Mouse (Mus musculus) neural tube, embryonic 11.5 days (tissue): Measurements from ENCODE around the gene Rgs3. TPM values are rescaled to one million over a fixed set of nuclear protein-coding genes. Genes with fewer than 3 reads are reported as not detected.
A peak's percentile ranks its signal among the peaks of the same experiment; 100 is the strongest.

Experiments
- ATAC-seq: fragments of 200-750 bp; cut with Nextera tagmentation; 2 replicates; pipeline ENCODE4 v1.8.0; 2017; ENCODE audit warnings: moderate number of reproducible peaks, mild to moderate bottlenecking, moderate TSS enrichment, moderate library complexity; ENCODE audit not compliant: insufficient read depth, low FRiP score, low TSS enrichment
- DNase-seq: peaks from one replicate; pipeline ENCODE4 v3.0.0-alpha.2; 2015; ENCODE audit warnings: low spot score
- H3K27ac ChIP-seq: fragments of 300-500 bp; sonication (generic); 2 replicates; pipeline ENCODE4 v1.5.1; 2014; ENCODE audit warnings: low read depth, mild to moderate bottlenecking, low read length
- H3K27me3 ChIP-seq: fragments of 300-500 bp; sonication (generic); 2 replicates; pipeline ENCODE4 v1.6.1; 2014; ENCODE audit warnings: mild to moderate bottlenecking, low read length, mixed read lengths; ENCODE audit not compliant: control insufficient read depth, insufficient read depth
- H3K36me3 ChIP-seq: fragments of 300-500 bp; sonication (generic); 2 replicates; pipeline ENCODE4 v1.6.1; 2014; ENCODE audit warnings: mild to moderate bottlenecking, low read length, moderate library complexity, mixed read lengths; ENCODE audit not compliant: control insufficient read depth, insufficient read depth
- H3K4me1 ChIP-seq: fragments of 300-500 bp; sonication (generic); 2 replicates; pipeline ENCODE4 v1.6.1; 2014; ENCODE audit warnings: low read length, mixed read lengths; ENCODE audit not compliant: control insufficient read depth, insufficient read depth
- H3K4me2 ChIP-seq: fragments of 300-500 bp; sonication (generic); 2 replicates; pipeline ENCODE4 v1.6.1; 2014; ENCODE audit warnings: low read depth, mild to moderate bottlenecking, moderate library complexity
- H3K4me3 ChIP-seq: fragments of 300-500 bp; sonication (generic); 2 replicates; pipeline ENCODE4 v1.5.1; 2014; ENCODE audit warnings: low read depth, low read length
- H3K9ac ChIP-seq: fragments of 300-500 bp; sonication (generic); 2 replicates; pipeline ENCODE4 v1.6.1; 2014; ENCODE audit warnings: mild to moderate bottlenecking, low read length
- H3K9me3 ChIP-seq: fragments of 300-500 bp; sonication (generic); 2 replicates; pipeline ENCODE4 v1.6.1; 2016; ENCODE audit warnings: low read length; ENCODE audit not compliant: control insufficient read depth
- WGBS: fragments of 180-500 bp; shearing (Covaris S2); extraction: QIAGEN DNeasy Blood & Tissue Kit; methylation state at CpG from one replicate; pipeline ENCODE4 v1.1.7; 2014; 5-methylcytosine and 5-hydroxymethylcytosine counted together
- polyA plus RNA-seq: library from polyadenylated mRNA; unstranded; fragments of >200 nt; fragmentation: Nextera tagmentation; extraction: Ambion mirVana; gene quantifications from 2 replicates; pipeline ENCODE4 v1.2.1, GENCODE M21; 2014

Rgs3 gene
- polyA plus RNA-seq, 1 experiment from 2014 or later: 29.4 TPM

GRCm38 (mm10) chr4:62612601-62613501 lies 53.2 kb downstream of the Rgs3 start:
- WGBS: 23% methylated on average over 22 of the region's 22 CpGs
- Histone ChIP-seq H3K9ac (no peak overlapping the region; the same call in 1 of the 2 replicates), H3K4me2 (no peak overlapping the region), H3K27me3 (no peaks in the 10 kb centered on the region), H3K4me1 (peaks cover 18% of the 10 kb centered on the region), H3K36me3 (no peaks in the 10 kb centered on the region), H3K27ac (peak overlapping the region; percentile 60), H3K4me3 (no peak overlapping the region), H3K9me3 (no peaks in the 10 kb centered on the region)
- ATAC-seq (no peak), DNase-seq (no peak)

GRCm38 (mm10) chr4:62613646-62614365 lies 54.2 kb downstream of the Rgs3 start:
- peaks cover 17% of the 10 kb centered on the region for H3K4me1 ChIP-seq
- H3K27me3 ChIP-seq: no peaks in the 10 kb centered on the region
- no peak overlapping the region for H3K9ac ChIP-seq
- ATAC-seq: no peak
- no peak overlapping the region for H3K4me3 ChIP-seq
- no peak overlapping the region for H3K27ac ChIP-seq
- no peaks in the 10 kb centered on the region for H3K36me3 ChIP-seq
- H3K9me3 ChIP-seq: no peaks in the 10 kb centered on the region
- DNase-seq: no peak
- 74% methylated on average over 13 of the region's 13 CpGs for WGBS
- no peak overlapping the region for H3K4me2 ChIP-seq

- H3K4me3 ChIP-seq: no peak overlapping the region
- no peaks in the 10 kb centered on the region for H3K27me3 ChIP-seq
- no peak overlapping the region for H3K9ac ChIP-seq
- H3K9me3 ChIP-seq: no peaks in the 10 kb centered on the region
- peaks cover 26% of the 10 kb centered on the region for H3K4me1 ChIP-seq
- 81% methylated on average over 9 of the region's 9 CpGs for WGBS
- no peaks in the 10 kb centered on the region for H3K36me3 ChIP-seq
- ATAC-seq (no peak), DNase-seq (no peak)
- no peak overlapping the region for H3K4me2 ChIP-seq
- H3K27ac ChIP-seq: no peak overlapping the region
Measured at GRCm38 (mm10) chr4:62617856-62618440, 58.3 kb downstream of the Rgs3 start.

GRCm38 (mm10) chr4:62619232-62619964 lies 59.8 kb downstream of the Rgs3 start:
- Histone ChIP-seq H3K4me2 (peak overlapping the region; percentile 14; the same call in 1 of the 2 replicates), H3K36me3 (no peaks in the 10 kb centered on the region), H3K27me3 (no peaks in the 10 kb centered on the region), H3K9me3 (no peaks in the 10 kb centered on the region), H3K4me3 (no peak overlapping the region), H3K4me1 (peaks cover 14% of the 10 kb centered on the region), H3K27ac (peak overlapping the region; percentile 36; the same call in 1 of the 2 replicates), H3K9ac (peak overlapping the region; percentile 38)
- DNase-seq (peak; percentile 63), ATAC-seq (peak; percentile 78)
- 50% methylated on average over 16 of the region's 16 CpGs for WGBS

- Histone ChIP-seq H3K9ac (no peak overlapping the region), H3K4me3 (no peak overlapping the region), H3K36me3 (no peaks in the 10 kb centered on the region), H3K9me3 (no peaks in the 10 kb centered on the region), H3K27ac (no peak overlapping the region), H3K4me2 (no peak overlapping the region), H3K4me1 (peaks cover 19% of the 10 kb centered on the region), H3K27me3 (no peaks in the 10 kb centered on the region)
- 92% methylated on average over 3 of the region's 3 CpGs for WGBS
- ATAC-seq (no peak), DNase-seq (no peak)
Measured at GRCm38 (mm10) chr4:62619965-62620244, 60.3 kb downstream of the Rgs3 start.

- ATAC-seq: no peak
- WGBS: 84% methylated on average over 9 of the region's 9 CpGs
- Histone ChIP-seq H3K27me3 (no peaks in the 10 kb centered on the region), H3K27ac (no peak overlapping the region), H3K4me1 (peaks cover 28% of the 10 kb centered on the region), H3K9me3 (no peaks in the 10 kb centered on the region), H3K4me2 (no peak overlapping the region), H3K4me3 (no peak overlapping the region), H3K9ac (no peak overlapping the region), H3K36me3 (no peaks in the 10 kb centered on the region)
- DNase-seq: no peak
Measured at GRCm38 (mm10) chr4:62621151-62621550, 61.5 kb downstream of the Rgs3 start.

- no peak overlapping the region for H3K9ac ChIP-seq
- 65% methylated on average over 14 of the region's 14 CpGs for WGBS
- no peaks in the 10 kb centered on the region for H3K9me3 ChIP-seq
- H3K4me2 ChIP-seq: 0 out of 2 replicates have a peak overlapping the region, but pooled peaks have one; percentile 8
- H3K27me3 ChIP-seq: no peaks in the 10 kb centered on the region
- no peaks in the 10 kb centered on the region for H3K36me3 ChIP-seq
- no peak overlapping the region for H3K4me3 ChIP-seq
- peaks cover 31% of the 10 kb centered on the region for H3K4me1 ChIP-seq
- H3K27ac ChIP-seq: peak overlapping the region; percentile 60
- DNase-seq: no peak
- no peak for ATAC-seq
Measured at GRCm38 (mm10) chr4:62621880-62622675, 62.4 kb downstream of the Rgs3 start.
